Mouse (Mus musculus): Measurements from ENCODE around the gene Agl.

DNA sequence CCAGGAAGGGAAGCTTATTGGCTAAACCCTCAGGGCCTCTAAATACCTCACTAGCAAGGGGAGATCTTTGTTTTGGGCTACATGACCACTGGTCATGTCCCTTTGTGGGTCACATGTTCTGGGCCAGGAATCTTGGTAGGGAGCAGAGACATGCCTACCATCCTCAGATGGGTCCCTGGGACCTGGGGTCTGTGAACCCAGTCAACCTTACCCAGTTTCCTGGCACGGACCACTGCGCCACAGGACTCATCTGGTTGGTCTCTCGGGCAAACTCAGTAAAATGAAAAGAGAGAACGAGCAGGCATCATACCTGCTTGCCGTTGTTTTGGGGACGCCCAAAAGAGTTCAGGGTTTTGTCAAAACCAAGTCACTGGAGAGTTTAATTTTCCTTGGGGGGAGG lies 26.3 kb upstream of the Agl start:
- TF ChIP-seq POLR2A (IDR thresholded peaks at IDR 0.05; ENCODE audit: extremely low read depth, insufficient read depth, low read length) (no peak), CTCF (IDR thresholded peaks at IDR 0.05; ENCODE audit: extremely low read depth, insufficient read depth, low read length) (no peak)

Measured in cortical plate, adult 2 months (tissue).